Mouse (Mus musculus): ENCODE measurements around the gene Ppp1ca.

GRCm38 (mm10) chr19:4220416-4220815 lies 28.6 kb downstream of the Ppp1ca start:
- TF ChIP-seq POLR2A (IDR thresholded peaks at IDR 0.05; ENCODE audit: extremely low read depth, insufficient read depth, low read length) (no peak), CTCF (IDR thresholded peaks at IDR 0.05; ENCODE audit: extremely low read depth, insufficient read depth, low read length) (no peak)
